Mouse (Mus musculus) embryo, embryonic 11 days (tissue): ENCODE measurements around the gene BC049715.
"Not testable (repeated sequence)": the region's sequence is repeated elsewhere in the genome, so short reads cannot be mapped to it uniquely, and the experiment has no call there.

Source experiments
- DNase-seq: peaks from one replicate; pipeline ENCODE4 v3.0.0-alpha.2; 2015

BC049715 gene

GRCm38 (mm10) chr6:136827516-136827880, at the start of gene BC049715:
BC049715 (plus strand) TSS chr6:136827626.
- DNase-seq: no peak

- DNase-seq: no peak
These were observed 45.9 kb upstream of the BC049715 start, which contains the start of gene Gucy2c for GRCm38 (mm10) chr6:136781377-136781986. Gucy2c (minus strand) TSS chr6:136781765.

GRCm38 (mm10) chr6:136782146-136782545, 45.3 kb upstream of the BC049715 start:
- no peak for DNase-seq

GRCm38 (mm10) chr6:136782761-136783160, 44.7 kb upstream of the BC049715 start:
- no peak for DNase-seq

GRCm38 (mm10) chr6:136789391-136789971, 37.9 kb upstream of the BC049715 start:
- no peak for DNase-seq

- peak; percentile 28 for DNase-seq
These were observed 34.3 kb upstream of the BC049715 start for GRCm38 (mm10) chr6:136792884-136793758.

GRCm38 (mm10) chr6:136793831-136794525, 33.4 kb upstream of the BC049715 start:
- DNase-seq: peak; percentile 47

GRCm38 (mm10) chr6:136795110-136795509, 32.3 kb upstream of the BC049715 start:
- no peak for DNase-seq

- DNase-seq: no peak
These were observed 31.6 kb upstream of the BC049715 start for GRCm38 (mm10) chr6:136795850-136796249.

GRCm38 (mm10) chr6:136797874-136798693, 29.3 kb upstream of the BC049715 start:
- DNase-seq: not testable (repeated sequence)

GRCm38 (mm10) chr6:136800710-136801109, 26.7 kb upstream of the BC049715 start:
- DNase-seq: no peak

GRCm38 (mm10) chr6:136801274-136801673, 26.2 kb upstream of the BC049715 start:
- no peak for DNase-seq

- peak; percentile 40 for DNase-seq
These were observed 24.2 kb upstream of the BC049715 start for GRCm38 (mm10) chr6:136803093-136803738.

- DNase-seq: peak; percentile 92
These were observed 23.4 kb upstream of the BC049715 start, which contains the start of gene Hist4h4 for GRCm38 (mm10) chr6:136803739-136804633. Hist4h4 (minus strand) TSS chr6:136804415.

- peak; percentile 37 for DNase-seq
These were observed 22.6 kb upstream of the BC049715 start for GRCm38 (mm10) chr6:136804705-136805408.

GRCm38 (mm10) chr6:136805409-136805775, 22.0 kb upstream of the BC049715 start:
- DNase-seq: no peak

GRCm38 (mm10) chr6:136806819-136807218, 20.6 kb upstream of the BC049715 start:
- DNase-seq: no peak

- DNase-seq: no peak
These were observed 19.9 kb upstream of the BC049715 start for GRCm38 (mm10) chr6:136807395-136808013.

GRCm38 (mm10) chr6:136808014-136808417, 19.4 kb upstream of the BC049715 start, which contains the start of gene H2afj:
H2afj (plus strand) TSS chr6:136808244.
- DNase-seq: peak; percentile 96
